Mouse (Mus musculus) liver, embryonic 13.5 days (tissue): ENCODE data around the gene Cfap73. TPM values are rescaled to one million over a fixed set of nuclear protein-coding genes. Genes with fewer than 3 reads are reported as not detected.
A peak's percentile ranks its signal among the peaks of the same experiment; 100 is the strongest.

Experiments used
- ATAC-seq: fragments of 200-750 bp; cut with Nextera tagmentation; 2 replicates; pipeline ENCODE4 v1.8.0; 2017; ENCODE audit warnings: low read depth, mild to moderate bottlenecking, moderate number of reproducible peaks, moderate library complexity
- DNase-seq: peaks from one replicate; pipeline ENCODE4 v3.0.0; 2022
- H3K27ac ChIP-seq: fragments of 300-500 bp; sonication (generic); 2 replicates; pipeline ENCODE4 v1.5.1; 2015; ENCODE audit warnings: moderate library complexity, mild to moderate bottlenecking, inconsistent platforms
- H3K27me3 ChIP-seq: fragments of 300-500 bp; sonication (generic); 2 replicates; pipeline ENCODE4 v1.6.1; 2015; ENCODE audit warnings: mild to moderate bottlenecking, inconsistent platforms
- H3K36me3 ChIP-seq: fragments of 300-500 bp; sonication (generic); 2 replicates; pipeline ENCODE4 v1.6.1; 2015; ENCODE audit warnings: mild to moderate bottlenecking, inconsistent platforms
- H3K4me1 ChIP-seq: fragments of 300-500 bp; sonication (generic); replicated peaks from 2 replicates; pipeline ENCODE4 v1.6.1; 2015; ENCODE audit warnings: inconsistent platforms
- H3K4me2 ChIP-seq: fragments of 300-500 bp; sonication (generic); 2 replicates; pipeline ENCODE4 v1.6.1; 2015; ENCODE audit warnings: inconsistent platforms, mild to moderate bottlenecking, moderate library complexity
- H3K4me3 ChIP-seq: fragments of 300-500 bp; sonication (generic); replicated peaks from 2 replicates; pipeline ENCODE4 v1.5.1; 2015; ENCODE audit warnings: mild to moderate bottlenecking, inconsistent platforms
- H3K9ac ChIP-seq: fragments of 300-500 bp; sonication (generic); 2 replicates; pipeline ENCODE4 v1.6.1; 2015; ENCODE audit warnings: mild to moderate bottlenecking, inconsistent platforms
- H3K9me3 ChIP-seq: fragments of 300-500 bp; sonication (generic); replicated peaks from 2 replicates; pipeline ENCODE4 v1.6.1; 2016; ENCODE audit warnings: inconsistent platforms
- WGBS: fragments of 180-500 bp; shearing (Covaris S2); methylation state at CpG from one replicate; pipeline ENCODE4 v1.1.7; 2015; ENCODE audit not compliant: insufficient replicate concordance; 5-methylcytosine and 5-hydroxymethylcytosine counted together
- polyA plus RNA-seq: library from polyadenylated mRNA; unstranded; fragments of >200 nt; fragmentation: Nextera tagmentation; extraction: Ambion mirVana; gene quantifications from 2 replicates; pipeline ENCODE4 v1.2.1, GENCODE M21; 2015

Cfap73 gene
- polyA plus RNA-seq, 1 experiment from 2014 or later = not detected

GRCm38 (mm10) chr5:120622198-120622851, 11.7 kb downstream of the Cfap73 start:
- Histone ChIP-seq H3K27me3 (no peaks in the 10 kb centered on the region), H3K36me3 (peaks cover 100% of the 10 kb centered on the region), H3K27ac (no peak overlapping the region), H3K9ac (no peak overlapping the region), H3K4me3 (no peak overlapping the region), H3K9me3 (no peaks in the 10 kb centered on the region), H3K4me1 (no peaks in the 10 kb centered on the region; the same call in 1 of the 2 replicates), H3K4me2 (no peak overlapping the region)
- 80% methylated on average over 5 of the region's 5 CpGs for whole genome bisulfite sequencing
- ATAC-seq (no peak), DNase-seq (no peak)

DNA sequence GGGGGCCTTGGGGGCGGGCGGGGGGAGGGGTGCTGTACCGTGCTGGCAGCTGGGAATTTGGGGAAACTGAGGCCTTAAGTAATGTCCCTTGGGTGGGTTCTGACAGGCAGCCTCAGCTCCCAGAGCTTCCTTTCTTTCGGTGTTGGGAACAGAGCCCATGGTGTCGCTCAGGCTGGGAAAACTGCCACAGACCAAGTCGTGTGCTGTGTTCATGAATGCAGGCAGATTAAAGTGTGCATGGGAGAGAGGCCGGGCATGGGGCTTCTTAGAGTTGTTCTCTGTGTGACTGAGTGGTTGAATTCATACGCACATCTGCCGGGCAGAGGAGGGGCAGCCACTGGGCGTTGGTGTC, 12.2 kb downstream of the Cfap73 start:
- Histone ChIP-seq H3K4me2 (no peak overlapping the region), H3K9me3 (no peaks in the 10 kb centered on the region)
- ATAC-seq = no peak

GRCm38 (mm10) chr5:120621078-120621765, 12.8 kb downstream of the Cfap73 start:
- no peak overlapping the region for H3K27ac ChIP-seq
- 80% methylated on average over 23 of the region's 23 CpGs for whole genome bisulfite sequencing
- peaks cover 100% of the 10 kb centered on the region for H3K36me3 ChIP-seq
- ATAC-seq (no peak), DNase-seq (no peak)
- no peak overlapping the region for H3K9ac ChIP-seq
- no peaks in the 10 kb centered on the region for H3K4me1 ChIP-seq
- H3K27me3 ChIP-seq = no peaks in the 10 kb centered on the region
- H3K4me3 ChIP-seq = no peak overlapping the region
- no peak overlapping the region for H3K4me2 ChIP-seq
- H3K9me3 ChIP-seq = no peaks in the 10 kb centered on the region

More for the DNA sequence above, 12.2 kb downstream of the Cfap73 start:
- no peak for DNase-seq
- H3K4me3 ChIP-seq = no peak overlapping the region
- 79% methylated on average over 10 of the region's 10 CpGs for WGBS
- H3K27ac ChIP-seq = no peak overlapping the region
- no peaks in the 10 kb centered on the region; the same call in 1 of the 2 replicates for H3K4me1 ChIP-seq
- H3K9ac ChIP-seq = no peak overlapping the region
- H3K27me3 ChIP-seq = no peaks in the 10 kb centered on the region
- peaks cover 100% of the 10 kb centered on the region for H3K36me3 ChIP-seq

DNA sequence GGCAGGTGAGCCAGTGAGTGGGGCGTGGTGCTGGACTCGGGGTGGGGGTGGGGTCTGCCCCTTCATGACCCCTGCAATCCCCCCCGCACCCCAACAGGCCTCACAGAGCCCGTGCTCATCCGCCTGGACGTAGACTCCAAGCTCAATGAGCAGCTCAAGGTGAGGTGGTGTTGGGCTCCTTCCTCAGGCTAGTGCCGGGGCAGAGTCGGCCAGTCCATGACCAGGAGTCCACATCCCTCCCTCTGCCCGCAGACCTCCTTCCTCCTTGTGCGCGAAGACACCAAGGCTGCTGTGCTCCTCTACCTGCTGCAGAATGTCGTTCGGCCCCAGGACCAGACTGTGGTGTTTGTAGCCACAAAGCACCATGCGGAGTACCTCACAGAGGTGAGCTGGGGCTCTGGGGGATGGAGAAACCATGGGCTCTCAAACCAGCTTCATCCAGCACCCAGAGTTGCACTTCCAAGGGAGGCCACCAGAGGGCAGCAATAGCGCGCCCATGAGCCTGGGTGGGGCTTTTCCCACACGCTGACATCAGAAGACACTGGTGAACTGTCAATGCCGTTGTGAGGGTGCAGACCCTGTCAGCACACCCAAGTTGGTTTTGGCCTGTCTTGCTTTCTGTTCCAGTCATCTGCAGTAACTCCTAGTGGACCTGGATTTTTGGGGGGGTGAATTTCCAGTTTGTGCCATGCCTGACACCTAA, 13.5 kb downstream of the Cfap73 start:
- ATAC-seq = peak; percentile 8; the same call in 1 of the 2 replicates

DNA sequence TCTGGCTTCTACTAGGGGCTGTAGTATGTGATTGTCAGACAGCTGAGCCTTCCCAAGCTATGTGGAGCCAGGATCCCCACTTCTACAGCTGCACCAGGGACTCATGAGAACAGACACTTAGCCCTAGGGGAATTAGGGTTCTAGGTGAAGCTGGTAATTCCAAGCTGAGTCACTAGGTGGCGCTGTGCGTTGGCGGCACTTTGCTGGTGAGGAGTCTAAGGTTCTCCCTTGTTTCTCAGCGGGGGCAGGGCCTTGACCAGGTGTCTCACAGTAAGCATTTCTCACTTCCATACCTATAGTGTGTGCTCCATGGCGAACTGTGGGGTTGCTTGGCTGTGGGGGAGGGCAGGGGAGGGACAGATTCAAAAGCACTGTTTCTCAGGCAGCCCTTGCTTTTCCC, 14.8 kb downstream of the Cfap73 start:
- H3K36me3 ChIP-seq = peaks cover 94% of the 10 kb centered on the region
- peak; percentile 46 for DNase-seq
- 17% methylated on average over 5 of the region's 5 CpGs for WGBS

More for the DNA sequence above, 13.5 kb downstream of the Cfap73 start:
- Histone ChIP-seq H3K27ac (no peak overlapping the region), H3K36me3 (peaks cover 100% of the 10 kb centered on the region), H3K4me2 (no peak overlapping the region), H3K4me1 (no peaks in the 10 kb centered on the region), H3K9me3 (peaks cover 6% of the 10 kb centered on the region), H3K9ac (no peak overlapping the region), H3K4me3 (no peak overlapping the region), H3K27me3 (no peaks in the 10 kb centered on the region)
- 66% methylated on average over 18 of the region's 18 CpGs for WGBS
- DNase-seq = peak; percentile 70

DNA sequence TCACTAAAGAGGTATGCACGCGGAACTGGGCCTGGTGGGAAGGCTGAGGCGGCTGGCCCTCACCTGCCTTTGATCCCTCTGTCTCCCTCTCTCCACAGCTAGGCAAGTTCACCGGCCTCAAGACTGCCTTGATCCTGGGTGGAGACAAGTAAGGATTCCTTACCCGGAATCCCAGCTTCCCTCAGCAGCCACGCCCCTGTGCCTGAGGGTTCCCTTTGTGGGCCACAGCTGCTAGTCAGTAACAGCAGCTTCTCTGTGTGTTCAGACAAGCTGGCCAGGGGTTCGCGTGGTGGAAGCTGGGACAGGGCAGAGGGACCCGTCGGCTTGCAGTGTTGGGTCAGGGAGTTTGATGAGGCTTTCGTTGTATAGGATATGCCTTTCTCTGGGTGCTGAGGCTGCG, 15.3 kb downstream of the Cfap73 start:
- Histone ChIP-seq H3K4me1 (peaks cover 8% of the 10 kb centered on the region), H3K27me3 (no peaks in the 10 kb centered on the region)

More for the DNA sequence above, 14.8 kb downstream of the Cfap73 start:
- H3K4me2 ChIP-seq = no peak overlapping the region
- no peak for ATAC-seq
- no peak overlapping the region for H3K27ac ChIP-seq
- peaks cover 6% of the 10 kb centered on the region for H3K9me3 ChIP-seq
- H3K9ac ChIP-seq = no peak overlapping the region
- no peak overlapping the region for H3K4me3 ChIP-seq
- H3K27me3 ChIP-seq = no peaks in the 10 kb centered on the region
- H3K4me1 ChIP-seq = peaks cover 4% of the 10 kb centered on the region

DNA sequence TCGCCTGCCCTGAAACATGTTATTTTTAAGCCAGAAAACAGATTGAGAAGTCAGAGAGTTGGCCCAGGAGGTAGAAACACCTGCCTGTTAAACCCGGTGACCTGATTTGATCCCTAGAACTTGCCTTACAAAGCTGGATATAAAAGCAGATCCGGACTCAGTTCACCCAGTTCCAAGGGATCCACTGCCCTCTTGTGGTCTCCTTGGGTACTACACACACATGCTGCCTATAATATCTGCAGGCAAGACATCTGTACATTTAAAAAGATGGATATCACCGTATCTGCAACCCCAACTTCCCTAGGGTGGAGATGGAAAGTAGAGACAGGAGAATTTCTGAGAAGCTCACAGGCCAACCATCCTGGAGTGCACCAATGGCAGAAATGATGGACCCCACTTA, 18.1 kb downstream of the Cfap73 start:
- WGBS = 86% methylated on average over 4 of the region's 4 CpGs
- Histone ChIP-seq H3K27me3 (no peaks in the 10 kb centered on the region), H3K4me3 (no peak overlapping the region), H3K9me3 (peaks cover 6% of the 10 kb centered on the region), H3K36me3 (peaks cover 61% of the 10 kb centered on the region), H3K27ac (no peak overlapping the region), H3K4me1 (peaks cover 25% of the 10 kb centered on the region), H3K4me2 (no peak overlapping the region), H3K9ac (no peak overlapping the region)
- no peak for DNase-seq
- ATAC-seq = no peak

More for the DNA sequence above, 15.3 kb downstream of the Cfap73 start:
- WGBS = 88% methylated on average over 12 of the region's 12 CpGs
- no peak overlapping the region for H3K4me3 ChIP-seq
- H3K9me3 ChIP-seq = peaks cover 6% of the 10 kb centered on the region
- H3K9ac ChIP-seq = no peak overlapping the region
- DNase-seq (no peak), ATAC-seq (no peak)
- peaks cover 90% of the 10 kb centered on the region for H3K36me3 ChIP-seq
- no peak overlapping the region for H3K4me2 ChIP-seq
- no peak overlapping the region for H3K27ac ChIP-seq

DNA sequence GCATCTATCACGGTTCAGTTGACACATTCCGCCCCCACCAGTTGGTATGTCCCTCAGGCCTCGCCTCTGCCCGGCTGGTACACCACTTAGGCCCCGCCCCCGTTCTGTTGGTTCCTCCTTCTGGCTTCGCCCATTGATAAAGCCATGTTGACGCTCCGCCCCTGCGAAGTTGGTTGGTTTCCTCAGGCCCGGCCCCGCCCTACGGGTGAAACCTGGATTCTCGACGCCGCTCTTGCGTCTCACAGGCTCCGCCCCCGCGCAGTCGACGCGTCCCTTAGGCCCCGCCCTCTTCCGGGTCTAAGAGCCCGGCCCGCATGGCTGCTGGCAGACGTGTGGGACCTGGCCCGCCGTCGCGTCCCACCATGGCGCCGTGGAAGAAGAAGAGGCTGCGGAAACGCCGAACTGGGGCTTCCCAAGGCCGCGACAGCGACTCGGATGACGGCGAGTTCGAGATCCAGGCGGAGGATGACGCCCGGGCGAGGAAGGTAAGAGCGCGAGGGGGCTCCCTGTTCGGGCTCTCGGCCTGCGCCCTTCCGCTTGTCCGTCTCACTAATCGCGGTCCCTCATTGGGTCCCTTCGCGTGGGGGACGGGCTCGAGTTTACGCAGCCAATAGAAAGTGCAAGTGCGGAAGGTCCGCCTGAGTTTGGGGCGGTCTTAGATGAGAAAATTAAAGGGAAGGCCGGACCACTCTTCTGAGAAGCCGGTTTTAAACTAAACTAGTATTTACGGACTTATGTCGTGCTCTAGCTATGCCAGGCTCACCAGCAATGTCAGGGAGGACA, 21.0 kb downstream of the Cfap73 start:
- Histone ChIP-seq H3K4me2 (peak overlapping the region; percentile 83), H3K4me1 (peaks cover 27% of the 10 kb centered on the region), H3K36me3 (peaks cover 39% of the 10 kb centered on the region), H3K27ac (peak overlapping the region; percentile 76), H3K27me3 (no peaks in the 10 kb centered on the region), H3K9me3 (peaks cover 6% of the 10 kb centered on the region), H3K9ac (peak overlapping the region; percentile 75), H3K4me3 (peak overlapping the region; percentile 75)
- under 1% methylated on average over 69 of the region's 69 CpGs for WGBS
- DNase-seq = peak; percentile 100
- peak; percentile 88 for ATAC-seq

DNA sequence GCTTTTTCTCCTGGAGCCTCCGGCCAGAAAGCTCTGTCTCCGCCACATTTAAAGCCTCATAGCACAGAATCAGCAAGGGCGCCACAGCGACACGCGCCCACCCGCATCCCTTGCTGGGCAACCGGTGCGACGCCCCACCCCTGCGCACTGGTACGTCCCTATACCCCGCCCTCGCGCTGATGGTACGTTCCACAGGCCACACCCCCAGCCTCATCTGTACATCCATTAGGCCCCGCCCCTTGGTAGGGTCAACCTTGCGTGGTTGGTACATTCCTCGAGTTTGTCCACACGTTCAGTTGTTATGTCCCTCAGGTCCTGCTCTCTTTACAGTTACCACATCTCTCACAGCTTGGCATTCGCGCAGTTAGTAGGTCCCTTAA, 21.6 kb downstream of the Cfap73 start, which contains the start of the genes Rita1 and Ddx54:
Gene Rita1, minus strand, starts transcription at position 148 of the 380 bp plus-strand sequence.
Gene Ddx54, plus strand, starts transcription at position 298 of the 380 bp plus-strand sequence.
- ATAC-seq (peak; percentile 73), DNase-seq (peak; percentile 95)
- H3K27me3 ChIP-seq = no peaks in the 10 kb centered on the region
- under 1% methylated on average over 22 of the region's 22 CpGs for WGBS
- H3K27ac ChIP-seq = peak within 1 kb of the TSS; percentile 76
- peak within 1 kb of the TSS; percentile 75 for H3K9ac ChIP-seq
- H3K9me3 ChIP-seq = peaks cover 6% of the 10 kb centered on the region
- peak within 1 kb of the TSS; percentile 83 for H3K4me2 ChIP-seq
- H3K36me3 ChIP-seq = peaks cover 33% of the 10 kb centered on the region
- peaks cover 27% of the 10 kb centered on the region for H3K4me1 ChIP-seq
- peak within 1 kb of the TSS; percentile 75 for H3K4me3 ChIP-seq

DNA sequence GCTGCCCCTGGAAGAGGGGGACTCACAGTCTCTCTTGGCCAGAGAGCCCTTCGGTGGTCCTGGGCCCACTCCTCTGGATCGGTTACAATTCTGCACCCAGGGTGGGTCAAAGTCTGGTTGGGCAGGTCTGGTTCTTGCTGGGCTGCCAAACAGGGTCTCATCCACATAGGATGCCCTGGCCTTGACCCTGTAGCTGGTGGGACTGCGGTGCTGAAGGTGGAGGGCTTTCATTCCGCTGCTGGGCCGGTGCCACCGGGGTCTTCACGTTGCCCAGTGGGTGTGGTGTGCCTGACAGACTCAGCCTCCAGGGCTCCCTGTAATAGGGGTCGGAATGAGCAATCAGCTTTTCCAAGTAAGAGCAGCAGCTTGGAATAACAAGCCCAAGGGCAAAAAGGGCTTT, 22.6 kb downstream of the Cfap73 start:
- DNase-seq = no peak
- 64% methylated on average over 8 of the region's 8 CpGs for WGBS
- Histone ChIP-seq H3K27me3 (no peaks in the 10 kb centered on the region), H3K4me3 (peak overlapping the region; percentile 75), H3K4me2 (peak overlapping the region; percentile 83), H3K27ac (peak overlapping the region; percentile 76), H3K36me3 (peaks cover 23% of the 10 kb centered on the region), H3K9ac (peak overlapping the region; percentile 75), H3K9me3 (peaks cover 6% of the 10 kb centered on the region), H3K4me1 (peaks cover 33% of the 10 kb centered on the region)
- no peak for ATAC-seq
